Mouse (Mus musculus): ENCODE results near the gene Ugt8a.

Gene Ugt8a

GRCm38 (mm10) chr3:125861601-125862000 is 76.8 kb downstream of the Ugt8a start:
- DNase-seq, result no peak

GRCm38 (mm10) chr3:125849163-125849872 is 89.1 kb downstream of the Ugt8a start:
- DNase-seq, result peak; percentile 10

- no peak for DNase-seq
Measured at GRCm38 (mm10) chr3:125828051-125828450, 110.4 kb downstream of the Ugt8a start.

GRCm38 (mm10) chr3:125827256-125827655 is 111.2 kb downstream of the Ugt8a start:
- no peak for DNase-seq

- DNase-seq, result no peak
Measured at GRCm38 (mm10) chr3:125819741-125820140, 118.7 kb downstream of the Ugt8a start.
